Mouse (Mus musculus): ENCODE data around the gene Hs3st3b1. TPM values are rescaled to one million over a fixed set of nuclear protein-coding genes. Genes with fewer than 3 reads are reported as not detected.

Gene Hs3st3b1
- polyA plus RNA-seq, 1 experiment from 2014 or later: 11.4 TPM

GRCm38 (mm10) chr11:63883385-63883784 lies 38.7 kb downstream of the Hs3st3b1 start:
- H3K4me3 ChIP-seq (ENCODE audit: low read depth, low read length): no peak overlapping the region
- 71% methylated on average over 3 of the region's 3 CpGs for WGBS
- no peak overlapping the region for H3K4me2 ChIP-seq (replicated peaks; ENCODE audit: low read depth, low read length)
- H3K36me3 ChIP-seq (ENCODE audit: control insufficient read depth, insufficient read depth, low read length): no peaks in the 10 kb centered on the region
- ATAC-seq (ENCODE audit: insufficient number of reproducible peaks, insufficient read depth, low FRiP score, low read depth): no peak
- H3K9ac ChIP-seq (replicated peaks; ENCODE audit: low read depth, low read length): no peak overlapping the region
- H3K27ac ChIP-seq (ENCODE audit: low read length): no peak overlapping the region
- no peaks in the 10 kb centered on the region for H3K27me3 ChIP-seq (ENCODE audit: control insufficient read depth, insufficient read depth, low read length)
- no peaks in the 10 kb centered on the region for H3K9me3 ChIP-seq (ENCODE audit: control insufficient read depth, low read depth, low read length)
- no peaks in the 10 kb centered on the region for H3K4me1 ChIP-seq (ENCODE audit: control insufficient read depth, insufficient read depth, low read length)

- Histone ChIP-seq H3K27ac (ENCODE audit: low read length) (no peak overlapping the region), H3K4me1 (ENCODE audit: control insufficient read depth, insufficient read depth, low read length) (no peaks in the 10 kb centered on the region), H3K27me3 (ENCODE audit: control insufficient read depth, insufficient read depth, low read length) (no peaks in the 10 kb centered on the region), H3K4me2 (replicated peaks; ENCODE audit: low read depth, low read length) (no peak overlapping the region), H3K9me3 (ENCODE audit: control insufficient read depth, low read depth, low read length) (no peaks in the 10 kb centered on the region), H3K4me3 (ENCODE audit: low read depth, low read length) (no peak overlapping the region), H3K36me3 (ENCODE audit: control insufficient read depth, insufficient read depth, low read length) (no peaks in the 10 kb centered on the region), H3K9ac (replicated peaks; ENCODE audit: low read depth, low read length) (no peak overlapping the region)
- 52% methylated on average over 2 of the region's 2 CpGs for WGBS
- ATAC-seq (ENCODE audit: insufficient number of reproducible peaks, insufficient read depth, low FRiP score, low read depth): no peak
Observed at GRCm38 (mm10) chr11:63880296-63880695, 41.8 kb downstream of the Hs3st3b1 start.

- Histone ChIP-seq H3K4me2 (replicated peaks; ENCODE audit: low read depth, low read length) (no peak overlapping the region), H3K4me3 (ENCODE audit: low read depth, low read length) (no peak overlapping the region), H3K9ac (replicated peaks; ENCODE audit: low read depth, low read length) (no peak overlapping the region), H3K4me1 (ENCODE audit: control insufficient read depth, insufficient read depth, low read length) (no peaks in the 10 kb centered on the region), H3K27ac (ENCODE audit: low read length) (no peak overlapping the region), H3K27me3 (ENCODE audit: control insufficient read depth, insufficient read depth, low read length) (no peaks in the 10 kb centered on the region), H3K9me3 (ENCODE audit: control insufficient read depth, low read depth, low read length) (no peaks in the 10 kb centered on the region), H3K36me3 (ENCODE audit: control insufficient read depth, insufficient read depth, low read length) (no peaks in the 10 kb centered on the region)
- no peak for ATAC-seq (ENCODE audit: insufficient number of reproducible peaks, insufficient read depth, low FRiP score, low read depth)
- 48% methylated on average over 10 of the region's 10 CpGs for WGBS
Observed at GRCm38 (mm10) chr11:63879261-63879660, 42.8 kb downstream of the Hs3st3b1 start.

GRCm38 (mm10) chr11:63878616-63879015 lies 43.5 kb downstream of the Hs3st3b1 start:
- Histone ChIP-seq H3K36me3 (ENCODE audit: control insufficient read depth, insufficient read depth, low read length) (no peaks in the 10 kb centered on the region), H3K4me3 (ENCODE audit: low read depth, low read length) (no peak overlapping the region), H3K9ac (replicated peaks; ENCODE audit: low read depth, low read length) (no peak overlapping the region), H3K4me1 (ENCODE audit: control insufficient read depth, insufficient read depth, low read length) (no peaks in the 10 kb centered on the region), H3K9me3 (ENCODE audit: control insufficient read depth, low read depth, low read length) (no peaks in the 10 kb centered on the region), H3K27ac (ENCODE audit: low read length) (no peak overlapping the region), H3K4me2 (replicated peaks; ENCODE audit: low read depth, low read length) (no peak overlapping the region), H3K27me3 (ENCODE audit: control insufficient read depth, insufficient read depth, low read length) (no peaks in the 10 kb centered on the region)
- 96% methylated on average over 4 of the region's 4 CpGs for WGBS
- no peak for ATAC-seq (ENCODE audit: insufficient number of reproducible peaks, insufficient read depth, low FRiP score, low read depth)

- Histone ChIP-seq H3K4me2 (replicated peaks; ENCODE audit: low read depth, low read length) (no peak overlapping the region), H3K4me3 (ENCODE audit: low read depth, low read length) (no peak overlapping the region), H3K9ac (replicated peaks; ENCODE audit: low read depth, low read length) (no peak overlapping the region), H3K36me3 (ENCODE audit: control insufficient read depth, insufficient read depth, low read length) (no peaks in the 10 kb centered on the region), H3K27me3 (ENCODE audit: control insufficient read depth, insufficient read depth, low read length) (no peaks in the 10 kb centered on the region), H3K9me3 (ENCODE audit: control insufficient read depth, low read depth, low read length) (no peaks in the 10 kb centered on the region), H3K27ac (ENCODE audit: low read length) (no peak overlapping the region), H3K4me1 (ENCODE audit: control insufficient read depth, insufficient read depth, low read length) (no peaks in the 10 kb centered on the region)
- WGBS: 23% methylated on average over 1 of the region's 1 CpGs
- ATAC-seq (ENCODE audit: insufficient number of reproducible peaks, insufficient read depth, low FRiP score, low read depth): no peak
Observed at GRCm38 (mm10) chr11:63862746-63863145, 59.3 kb downstream of the Hs3st3b1 start.

GRCm38 (mm10) chr11:63861982-63862381 lies 60.1 kb downstream of the Hs3st3b1 start:
- Histone ChIP-seq H3K9me3 (ENCODE audit: control insufficient read depth, low read depth, low read length) (no peaks in the 10 kb centered on the region), H3K4me1 (ENCODE audit: control insufficient read depth, insufficient read depth, low read length) (no peaks in the 10 kb centered on the region), H3K9ac (replicated peaks; ENCODE audit: low read depth, low read length) (no peak overlapping the region), H3K27me3 (ENCODE audit: control insufficient read depth, insufficient read depth, low read length) (no peaks in the 10 kb centered on the region), H3K4me2 (replicated peaks; ENCODE audit: low read depth, low read length) (no peak overlapping the region), H3K36me3 (ENCODE audit: control insufficient read depth, insufficient read depth, low read length) (no peaks in the 10 kb centered on the region), H3K27ac (ENCODE audit: low read length) (no peak overlapping the region), H3K4me3 (ENCODE audit: low read depth, low read length) (no peak overlapping the region)
- 7% methylated on average over 1 of the region's 1 CpGs for WGBS
- ATAC-seq (ENCODE audit: insufficient number of reproducible peaks, insufficient read depth, low FRiP score, low read depth): no peak

- no peak overlapping the region for H3K4me3 ChIP-seq (ENCODE audit: low read depth, low read length)
- no peak for ATAC-seq (ENCODE audit: insufficient number of reproducible peaks, insufficient read depth, low FRiP score, low read depth)
- 78% methylated on average over 6 of the region's 6 CpGs for WGBS
- no peaks in the 10 kb centered on the region for H3K9me3 ChIP-seq (ENCODE audit: control insufficient read depth, low read depth, low read length)
- no peak overlapping the region for H3K27ac ChIP-seq (ENCODE audit: low read length)
- no peaks in the 10 kb centered on the region for H3K36me3 ChIP-seq (ENCODE audit: control insufficient read depth, insufficient read depth, low read length)
- no peak overlapping the region for H3K9ac ChIP-seq (replicated peaks; ENCODE audit: low read depth, low read length)
- H3K4me1 ChIP-seq (ENCODE audit: control insufficient read depth, insufficient read depth, low read length): no peaks in the 10 kb centered on the region
- H3K27me3 ChIP-seq (ENCODE audit: control insufficient read depth, insufficient read depth, low read length): no peaks in the 10 kb centered on the region
- no peak overlapping the region for H3K4me2 ChIP-seq (replicated peaks; ENCODE audit: low read depth, low read length)
Observed at GRCm38 (mm10) chr11:63851041-63851730, 70.9 kb downstream of the Hs3st3b1 start.

- H3K27ac ChIP-seq (ENCODE audit: low read length): no peak overlapping the region
- H3K9me3 ChIP-seq (ENCODE audit: control insufficient read depth, low read depth, low read length): no peaks in the 10 kb centered on the region
- H3K4me2 ChIP-seq (replicated peaks; ENCODE audit: low read depth, low read length): no peak overlapping the region
- 83% methylated on average over 4 of the region's 4 CpGs for WGBS
- H3K27me3 ChIP-seq (ENCODE audit: control insufficient read depth, insufficient read depth, low read length): no peaks in the 10 kb centered on the region
- no peaks in the 10 kb centered on the region for H3K36me3 ChIP-seq (ENCODE audit: control insufficient read depth, insufficient read depth, low read length)
- no peak for ATAC-seq (ENCODE audit: insufficient number of reproducible peaks, insufficient read depth, low FRiP score, low read depth)
- no peak overlapping the region for H3K9ac ChIP-seq (replicated peaks; ENCODE audit: low read depth, low read length)
- H3K4me1 ChIP-seq (ENCODE audit: control insufficient read depth, insufficient read depth, low read length): no peaks in the 10 kb centered on the region
- no peak overlapping the region for H3K4me3 ChIP-seq (ENCODE audit: low read depth, low read length)
Observed at GRCm38 (mm10) chr11:63850261-63850660, 71.8 kb downstream of the Hs3st3b1 start.

GRCm38 (mm10) chr11:63845379-63845778 lies 76.7 kb downstream of the Hs3st3b1 start:
- Histone ChIP-seq H3K4me1 (ENCODE audit: control insufficient read depth, insufficient read depth, low read length) (no peaks in the 10 kb centered on the region), H3K36me3 (ENCODE audit: control insufficient read depth, insufficient read depth, low read length) (no peaks in the 10 kb centered on the region), H3K4me3 (ENCODE audit: low read depth, low read length) (no peak overlapping the region), H3K27ac (ENCODE audit: low read length) (no peak overlapping the region), H3K9me3 (ENCODE audit: control insufficient read depth, low read depth, low read length) (no peaks in the 10 kb centered on the region), H3K27me3 (ENCODE audit: control insufficient read depth, insufficient read depth, low read length) (no peaks in the 10 kb centered on the region), H3K9ac (replicated peaks; ENCODE audit: low read depth, low read length) (no peak overlapping the region), H3K4me2 (replicated peaks; ENCODE audit: low read depth, low read length) (no peak overlapping the region)
- 73% methylated on average over 6 of the region's 6 CpGs for WGBS
- no peak for ATAC-seq (ENCODE audit: insufficient number of reproducible peaks, insufficient read depth, low FRiP score, low read depth)

Data from stomach, embryonic 14.5 days (tissue).